Mouse (Mus musculus) cerebellum, postnatal 25 days (tissue): ENCODE data around the gene Zfp882.
"Not testable (repeated sequence)": the region's sequence is repeated elsewhere in the genome, so short reads cannot be mapped to it uniquely, and the experiment has no call there.

ENCODE experiments used
- DNase-seq, 2 experiments: peaks; one replicate each; pipeline ENCODE4 v3.0.0; 2021; ENCODE audit warnings: mixed read lengths in 2 of 2

Zfp882 gene

GRCm38 (mm10) chr8:71952961-71953700 is 44.7 kb downstream of the Zfp882 start:
- not testable (repeated sequence) for DNase-seq

GRCm38 (mm10) chr8:71954666-71955065 is 46.3 kb downstream of the Zfp882 start:
- DNase-seq = no peak

GRCm38 (mm10) chr8:71960483-71960882 is 52.1 kb downstream of the Zfp882 start:
- DNase-seq = no peak

GRCm38 (mm10) chr8:71961796-71962195 is 53.4 kb downstream of the Zfp882 start:
- no peak for DNase-seq

GRCm38 (mm10) chr8:71964051-71964450 is 55.6 kb downstream of the Zfp882 start:
- no peak for DNase-seq

GRCm38 (mm10) chr8:71965166-71965565 is 56.8 kb downstream of the Zfp882 start:
- DNase-seq = no peak
